Mouse (Mus musculus) cerebellum, postnatal 14 days (tissue): ENCODE data around the gene Esyt2.
A peak's percentile ranks its signal among the peaks of the same experiment; 100 is the strongest.

Experiments used
- DNase-seq, 2 experiments: peaks; one replicate each; pipeline ENCODE4 v3.0.0; 2021; ENCODE audit warnings: mixed read lengths in 2 of 2

The Esyt2 gene

DNA sequence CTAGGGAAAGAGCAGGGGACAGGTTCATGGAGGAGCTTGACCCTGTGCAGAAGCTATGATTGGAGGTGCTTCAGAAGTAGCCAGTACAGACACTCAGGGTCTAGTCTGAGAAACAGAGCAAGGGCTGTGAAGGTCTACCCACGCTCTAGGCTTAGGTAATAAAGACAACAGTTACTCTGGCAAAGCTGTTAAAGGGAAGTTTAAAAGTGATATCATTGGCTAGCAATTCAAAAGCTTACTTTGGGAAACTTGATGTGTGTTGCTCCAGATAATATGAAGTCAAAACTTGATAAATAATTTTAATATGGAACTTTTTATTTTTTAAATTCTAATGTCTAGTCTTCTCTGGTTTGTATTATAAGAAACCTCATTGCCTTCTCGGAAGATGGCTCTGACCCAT is 86.3 kb downstream of the Esyt2 start:
- DNase-seq = no peak

DNA sequence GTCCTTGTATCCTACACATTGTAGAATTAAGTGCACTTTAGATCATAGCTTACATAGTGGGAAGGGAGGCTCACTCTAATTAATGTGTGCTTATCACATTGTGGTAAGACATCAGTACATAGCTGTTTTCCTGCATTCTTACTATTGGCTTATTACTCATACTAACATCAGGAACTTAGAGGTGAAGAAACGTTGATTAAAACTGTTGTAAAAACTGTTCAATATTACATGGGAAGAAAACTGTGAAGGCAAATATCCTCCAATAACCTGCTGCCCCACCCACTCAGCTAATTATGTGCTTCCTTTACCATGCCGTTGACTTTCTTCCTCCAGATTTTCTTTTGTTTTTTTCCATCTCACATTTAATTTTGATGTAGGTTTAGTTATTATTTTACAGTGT is 87.9 kb downstream of the Esyt2 start:
- no peak for DNase-seq

DNA sequence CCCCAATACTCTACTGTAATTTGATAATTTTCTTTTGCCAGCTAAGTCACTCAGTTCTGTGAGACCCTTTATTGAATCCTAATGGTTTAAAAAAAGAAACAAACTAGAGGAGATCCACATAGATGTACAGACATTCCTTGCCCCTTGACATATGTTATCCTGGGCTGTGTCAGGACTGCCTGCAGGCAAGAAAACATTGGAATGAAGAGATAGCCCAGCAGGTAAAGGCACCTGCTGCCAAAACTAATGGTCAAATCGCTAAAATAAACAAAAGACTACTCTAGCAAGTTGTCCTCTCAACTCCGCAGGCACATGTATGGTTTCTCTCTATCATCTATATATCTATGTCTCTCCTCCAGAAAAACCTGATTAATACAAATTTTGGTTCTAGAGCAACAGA is 102.1 kb downstream of the Esyt2 start:
- peak; percentile 17 to 69 for DNase-seq

DNA sequence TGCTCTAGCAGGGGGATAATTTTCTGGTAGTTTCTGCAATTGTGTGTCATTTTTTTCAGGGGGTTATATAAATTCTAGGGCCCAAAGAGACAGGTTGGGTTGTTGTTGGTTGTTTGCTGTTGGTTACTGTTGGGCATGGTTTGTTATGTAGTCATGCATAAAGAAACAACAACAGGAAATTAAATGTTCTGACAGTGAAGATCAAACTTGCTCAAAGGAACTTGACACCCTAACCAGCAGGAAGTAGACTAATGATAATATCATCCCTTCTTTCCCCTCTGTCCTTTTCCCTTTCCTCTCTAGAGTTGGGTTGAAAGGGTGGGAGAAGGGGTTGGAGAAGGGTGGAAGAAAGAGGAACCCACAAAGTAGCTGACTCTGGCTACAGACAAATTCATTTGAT is 103.0 kb downstream of the Esyt2 start:
- DNase-seq = no peak

DNA sequence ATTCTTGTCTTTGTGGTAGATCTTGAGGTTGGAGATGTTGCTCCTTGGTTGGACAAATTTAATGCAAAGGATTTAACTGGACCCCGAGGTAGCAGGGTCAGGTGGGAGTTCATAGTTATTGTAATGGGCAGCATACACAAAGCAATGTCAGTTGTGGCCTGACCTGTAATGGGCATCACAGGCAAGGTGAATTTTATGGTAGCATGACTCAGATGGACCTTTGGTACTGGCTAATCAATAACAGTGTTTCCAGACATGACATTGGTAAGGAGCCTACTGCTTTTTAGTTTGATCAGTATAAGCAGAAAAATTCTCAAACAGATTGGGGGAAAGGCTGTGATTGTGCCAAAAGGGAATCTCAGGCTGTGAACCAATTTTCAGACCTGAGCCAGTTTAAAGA is 105.8 kb downstream of the Esyt2 start:
- DNase-seq = no peak

DNA sequence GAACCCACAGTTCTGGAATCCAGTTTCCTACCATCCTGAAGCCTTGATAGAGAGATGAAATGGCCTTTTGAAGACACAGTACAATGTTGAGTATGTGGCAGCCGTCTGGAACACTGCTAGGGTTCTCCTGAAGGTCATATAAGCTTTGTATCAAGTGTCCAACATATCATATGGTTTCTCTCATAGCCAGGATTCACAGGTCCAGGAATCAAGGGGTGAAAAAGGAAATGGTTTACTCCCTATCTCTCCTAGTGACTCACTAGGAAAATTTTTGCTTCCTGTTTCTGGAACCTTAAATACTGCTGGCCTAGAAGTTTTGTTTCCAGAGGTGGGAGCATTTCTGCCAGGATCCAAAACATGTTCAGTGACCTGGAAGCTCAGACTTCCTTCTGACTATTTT is 108.9 kb downstream of the Esyt2 start:
- DNase-seq = no peak

DNA sequence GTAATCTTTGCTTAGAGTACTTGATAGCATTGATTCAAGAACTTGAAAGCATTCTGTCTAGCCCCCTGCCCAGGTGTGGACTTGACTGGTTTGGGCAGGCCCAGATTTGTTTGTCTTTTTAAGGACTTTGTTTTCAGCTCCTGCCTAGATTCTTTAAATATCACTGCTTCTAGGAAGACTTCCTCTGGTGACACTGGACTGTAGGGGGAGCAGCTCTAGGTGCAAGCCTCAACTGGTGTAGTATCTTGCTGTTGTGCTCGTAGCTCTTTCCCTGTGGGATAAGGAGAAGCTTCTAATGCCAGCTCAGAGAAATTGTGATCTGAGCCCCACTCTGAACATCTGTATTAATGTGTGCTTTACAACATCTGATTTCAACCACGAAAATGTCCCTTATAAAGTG is 113.3 kb downstream of the Esyt2 start:
- DNase-seq = no peak

DNA sequence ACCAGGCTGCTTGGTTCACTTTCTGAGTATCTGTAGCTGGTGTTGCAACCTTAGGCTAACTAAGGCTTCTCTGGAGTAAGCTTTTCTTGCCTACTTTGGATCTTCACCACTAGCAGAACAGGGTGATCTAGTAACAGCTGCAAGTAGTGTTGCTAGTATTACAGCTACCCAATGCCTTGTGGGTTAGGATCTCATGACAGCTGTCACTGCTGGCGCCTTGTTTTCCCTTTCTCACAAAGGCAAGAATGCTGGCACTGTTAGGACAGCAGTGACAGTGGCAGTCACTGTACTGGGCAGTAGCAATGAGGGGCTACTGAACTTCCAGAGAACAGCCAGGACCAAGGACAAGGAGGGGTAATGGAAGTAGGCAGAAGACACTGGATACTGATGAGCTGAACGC is 114.3 kb downstream of the Esyt2 start:
- no peak for DNase-seq

DNA sequence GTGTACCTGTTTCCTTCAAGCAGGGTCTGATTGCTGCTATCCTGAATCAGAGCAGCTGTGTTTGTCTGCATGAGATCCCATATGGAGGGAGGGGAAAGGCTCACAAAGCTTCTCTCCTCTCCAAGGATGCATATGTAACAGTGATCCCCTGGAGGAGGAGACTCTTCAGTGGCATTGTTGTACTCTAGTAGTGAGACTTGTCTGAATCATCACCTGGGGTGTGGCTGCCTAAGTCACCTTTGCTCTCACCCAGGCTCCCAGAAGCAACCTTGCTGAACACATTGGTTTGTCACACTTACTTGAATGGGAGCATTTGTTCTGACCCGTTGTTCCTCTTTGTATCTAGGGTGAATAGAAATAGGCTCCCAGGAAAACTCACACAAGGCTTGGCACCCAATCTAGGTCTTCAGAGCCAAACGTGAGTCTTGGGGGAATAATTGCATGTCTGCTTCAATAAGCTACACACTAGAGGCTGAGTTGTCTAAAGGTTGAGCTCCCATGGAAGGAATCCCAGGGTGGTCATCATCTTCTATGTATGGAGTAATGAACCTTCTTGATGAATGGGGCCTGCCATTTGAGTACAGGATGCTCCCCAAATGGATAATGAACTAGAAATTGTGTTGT is 115.2 kb downstream of the Esyt2 start:
- no peak for DNase-seq

DNA sequence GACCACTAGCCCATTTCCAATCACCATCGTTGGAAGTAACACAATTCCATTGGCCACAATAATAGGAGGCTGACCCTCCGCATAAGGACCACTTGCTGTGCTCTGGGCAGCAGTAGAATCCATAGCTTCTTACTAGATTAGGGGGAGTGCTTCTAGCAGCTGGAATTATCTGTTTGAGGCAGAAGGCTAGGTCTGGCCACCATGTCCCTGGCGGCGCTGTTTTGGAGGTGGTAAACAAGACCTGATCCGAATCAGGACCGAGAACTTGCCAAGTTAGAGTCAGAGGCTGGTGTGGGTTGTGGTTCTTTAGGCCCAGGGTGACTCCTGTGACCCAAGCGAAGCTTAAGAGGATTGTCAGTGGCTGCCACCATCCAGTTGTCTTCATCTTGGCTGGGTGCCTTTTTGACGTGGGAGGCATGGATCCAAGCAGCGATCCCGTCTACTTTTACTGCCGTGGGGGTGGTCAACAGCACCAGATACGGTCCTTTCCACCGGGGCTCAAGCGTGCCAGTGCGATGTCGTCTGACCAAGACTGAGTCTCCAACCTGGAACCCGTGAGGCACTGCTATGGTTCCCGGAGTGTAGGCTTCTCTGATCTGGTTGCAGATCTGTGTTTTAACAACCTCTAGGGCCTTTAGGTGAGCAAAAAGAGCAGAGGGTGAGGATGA is 123.2 kb downstream of the Esyt2 start:
- DNase-seq = peak; percentile 22 to 36

DNA sequence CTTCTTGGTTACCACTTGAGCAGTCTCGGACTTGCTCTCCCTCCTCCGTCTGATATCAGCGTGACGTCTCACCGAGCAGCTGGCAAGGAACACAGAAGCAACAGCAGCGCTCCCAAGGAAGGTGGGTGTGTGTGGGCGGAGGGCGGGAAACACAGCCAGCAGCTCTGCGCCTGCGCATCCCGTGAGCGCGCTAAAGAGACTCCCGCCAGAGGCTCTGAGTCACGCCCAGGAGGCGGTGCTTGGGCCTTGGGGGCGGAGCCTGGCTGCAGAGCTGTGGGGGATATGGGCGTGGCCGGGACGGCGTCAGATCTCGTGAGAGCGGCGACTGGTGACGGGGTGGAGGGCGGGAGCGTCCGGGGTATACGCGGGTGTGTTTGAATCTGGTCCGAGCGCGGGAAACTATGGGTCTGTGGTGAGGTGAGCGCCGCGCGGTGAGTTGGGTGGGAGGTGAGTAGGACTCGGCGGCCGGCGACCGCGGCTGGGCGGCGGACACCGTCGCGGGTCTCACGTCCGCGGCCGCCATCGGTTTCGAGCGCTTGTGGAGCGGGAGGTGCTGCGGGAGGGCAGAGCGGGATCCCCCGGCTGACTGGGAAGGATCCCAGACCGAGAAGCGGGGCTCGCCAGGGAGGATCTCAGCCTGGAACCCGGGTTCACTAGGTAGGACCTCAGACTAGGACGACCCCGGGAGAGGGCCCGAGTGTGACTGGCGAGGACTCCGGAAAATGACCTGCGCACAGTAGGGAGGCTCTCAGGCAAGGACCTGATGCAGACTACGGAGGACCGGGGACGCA is 124.2 kb downstream of the Esyt2 start, which contains the start of gene Ncapg2:
Ncapg2 (plus strand) TSS at position 358 of the 791 bp plus-strand sequence.
- peak; percentile 98 to 99 for DNase-seq

DNA sequence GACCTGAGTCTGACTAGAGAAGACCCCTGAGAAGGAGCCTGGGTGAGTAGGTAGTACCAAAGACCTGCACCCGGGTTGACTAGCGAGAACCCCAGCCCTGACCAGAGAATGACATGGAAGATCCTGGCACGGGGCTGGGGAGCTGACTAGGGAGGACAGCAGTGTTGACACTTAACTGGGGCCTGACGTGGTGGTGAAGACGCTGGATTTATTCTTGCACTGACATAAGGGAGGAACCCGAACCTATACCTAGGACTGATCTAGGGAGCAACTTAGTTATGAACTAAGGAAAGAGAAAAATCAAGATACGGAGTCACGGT is 124.8 kb downstream of the Esyt2 start:
- DNase-seq = no peak

DNA sequence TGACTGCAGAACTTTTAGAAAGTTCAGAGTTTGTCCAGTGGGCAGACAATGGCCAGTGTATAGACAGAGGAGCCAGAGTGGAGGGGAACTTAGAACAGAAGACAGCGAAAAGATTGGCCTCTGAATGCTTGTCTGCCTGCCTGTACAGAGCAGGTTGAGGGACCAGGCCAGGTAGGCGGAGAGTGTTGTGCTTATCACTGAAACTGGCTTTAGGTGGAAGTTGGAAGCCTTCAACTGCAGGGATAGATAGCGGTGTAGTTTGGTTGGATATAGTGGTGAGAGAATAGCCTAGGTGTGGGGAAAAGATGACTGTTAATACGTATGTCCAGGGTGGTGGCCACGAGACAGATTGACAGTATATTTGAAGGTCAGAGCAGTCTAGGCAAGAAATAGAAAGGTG is 126.9 kb downstream of the Esyt2 start:
- DNase-seq = no peak

DNA sequence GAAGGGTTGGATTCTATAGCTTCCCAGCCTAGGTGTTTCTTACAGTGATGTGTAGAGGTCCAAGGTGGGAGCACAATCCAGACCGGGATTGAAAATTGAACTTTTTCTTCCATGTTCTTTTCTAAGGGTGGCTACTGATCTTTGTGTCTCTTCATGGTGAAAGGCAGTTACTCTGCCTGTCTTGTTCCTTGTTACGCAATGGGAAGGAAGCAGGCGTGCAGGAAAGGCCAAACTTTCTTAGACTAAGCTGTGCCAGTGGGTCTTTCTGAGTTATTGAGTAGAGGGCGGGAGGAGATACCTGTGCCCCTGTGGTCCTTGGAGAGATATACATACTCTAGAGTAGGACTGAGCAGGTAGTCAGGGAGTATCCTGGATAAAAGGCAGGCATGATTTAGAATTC is 133.9 kb downstream of the Esyt2 start:
- no peak for DNase-seq

DNA sequence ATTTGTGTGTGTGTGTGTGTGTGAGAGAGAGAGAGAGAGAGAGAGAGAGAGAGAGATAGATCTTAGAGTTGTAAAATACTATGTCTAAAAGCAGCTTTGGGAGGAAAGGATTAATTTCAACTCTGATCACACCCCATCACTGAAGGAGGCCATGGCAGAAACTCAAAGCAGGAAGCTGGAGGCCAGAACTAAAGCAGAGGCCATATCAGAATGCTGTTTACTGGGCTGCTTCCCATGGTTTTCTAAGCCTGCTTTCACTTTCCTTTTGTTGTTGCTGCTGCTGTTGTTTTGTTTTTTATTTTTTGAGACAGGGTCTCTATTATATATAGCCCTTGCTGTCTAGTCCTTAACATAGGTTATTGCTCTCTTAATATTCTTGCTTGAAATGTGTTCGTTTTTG is 135.5 kb downstream of the Esyt2 start:
- DNase-seq = no peak

DNA sequence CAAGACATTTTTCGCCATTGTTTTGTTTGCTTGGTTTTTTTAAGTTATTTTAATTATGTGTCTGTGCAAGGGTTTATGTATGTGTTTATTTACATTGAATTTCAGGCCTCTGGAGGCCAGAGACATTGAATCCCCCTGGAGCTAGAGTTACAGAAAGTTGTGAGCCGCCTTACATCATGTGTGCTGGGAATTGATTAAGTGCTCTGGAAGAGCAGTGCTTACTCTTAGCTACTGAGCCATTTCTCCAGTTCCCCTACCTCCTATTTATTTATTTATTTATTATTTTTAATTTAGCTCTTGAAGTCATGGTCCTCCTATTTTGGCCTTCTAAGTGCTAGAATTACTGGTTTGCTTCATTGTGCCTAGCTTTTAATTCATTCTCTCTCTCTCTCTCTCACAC is 140.7 kb downstream of the Esyt2 start:
- no peak for DNase-seq

DNA sequence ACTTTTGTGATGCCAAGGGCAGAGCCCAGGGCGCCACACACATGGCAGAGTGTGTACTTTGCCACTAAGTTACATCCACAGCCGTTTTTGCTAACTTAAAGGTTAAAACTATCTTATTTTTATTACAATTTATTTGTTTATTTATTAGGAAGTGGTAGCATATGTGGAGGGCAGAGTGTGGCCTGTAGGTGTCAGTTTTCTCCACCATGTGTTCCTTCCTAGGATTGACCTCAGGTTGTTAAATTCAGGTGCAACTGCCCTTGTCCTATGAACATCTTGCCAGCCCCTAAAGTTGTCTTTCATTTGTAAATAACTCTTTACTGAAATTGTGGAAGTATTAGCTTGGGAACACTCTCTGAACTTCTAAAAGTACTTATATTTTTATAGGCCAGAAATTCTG is 144.4 kb downstream of the Esyt2 start:
- no peak for DNase-seq

DNA sequence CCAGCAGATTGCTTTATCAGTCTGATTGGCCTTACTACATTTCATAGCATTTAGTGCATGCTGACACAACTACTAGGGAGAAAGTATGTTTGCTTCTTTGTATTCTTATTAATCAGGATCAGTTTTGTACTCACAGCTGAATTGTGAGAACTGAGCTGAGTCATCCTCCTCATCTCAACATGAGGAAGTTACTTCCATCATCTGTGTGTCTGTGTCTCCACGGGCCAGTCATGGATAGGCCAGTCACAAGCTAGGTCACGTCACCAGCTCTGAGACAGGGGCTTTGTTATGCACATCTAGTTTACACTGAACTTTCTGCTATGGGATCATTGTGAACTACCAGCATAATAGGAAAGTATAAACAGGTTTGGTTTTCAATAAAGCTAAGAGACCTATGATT is 152.7 kb downstream of the Esyt2 start:
- no peak for DNase-seq

DNA sequence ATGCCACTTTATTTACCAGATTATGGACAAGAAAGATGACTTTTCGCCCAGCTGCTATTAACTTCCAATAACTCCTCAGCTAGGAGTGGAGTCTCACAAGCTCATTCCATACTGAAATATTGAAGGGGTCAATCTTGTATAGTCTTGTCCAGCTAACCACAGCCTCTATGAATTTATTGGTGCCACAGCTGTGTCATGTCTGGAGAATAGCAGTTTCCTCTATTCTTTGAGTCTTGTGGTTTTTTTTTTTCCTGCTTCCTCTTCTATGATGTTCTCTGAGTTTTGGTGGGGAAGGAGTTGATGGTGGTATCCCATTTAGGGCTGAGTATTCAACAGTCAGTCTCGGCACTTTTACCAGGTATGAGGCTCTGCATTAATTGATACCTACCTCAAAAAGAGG is 154.2 kb downstream of the Esyt2 start:
- DNase-seq = no peak

DNA sequence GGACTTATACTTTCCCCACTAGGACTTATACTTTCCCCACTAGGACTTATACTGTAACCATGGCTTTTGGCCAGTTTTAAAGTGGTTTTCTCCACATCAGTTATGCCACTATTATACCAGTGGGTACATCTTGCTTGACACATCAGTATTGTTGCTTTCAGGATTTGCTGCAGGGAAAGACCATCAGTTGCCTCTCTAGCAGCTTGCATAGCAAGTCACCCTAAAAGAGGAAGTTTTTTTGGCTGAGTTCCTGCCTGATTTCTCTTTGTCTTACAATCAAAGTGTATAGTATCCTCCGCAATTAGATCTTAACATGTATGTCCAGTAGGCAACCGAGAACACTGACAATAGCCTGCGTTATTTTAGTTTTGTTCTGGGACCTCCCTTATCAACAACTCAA is 155.1 kb downstream of the Esyt2 start:
- DNase-seq = no peak

DNA sequence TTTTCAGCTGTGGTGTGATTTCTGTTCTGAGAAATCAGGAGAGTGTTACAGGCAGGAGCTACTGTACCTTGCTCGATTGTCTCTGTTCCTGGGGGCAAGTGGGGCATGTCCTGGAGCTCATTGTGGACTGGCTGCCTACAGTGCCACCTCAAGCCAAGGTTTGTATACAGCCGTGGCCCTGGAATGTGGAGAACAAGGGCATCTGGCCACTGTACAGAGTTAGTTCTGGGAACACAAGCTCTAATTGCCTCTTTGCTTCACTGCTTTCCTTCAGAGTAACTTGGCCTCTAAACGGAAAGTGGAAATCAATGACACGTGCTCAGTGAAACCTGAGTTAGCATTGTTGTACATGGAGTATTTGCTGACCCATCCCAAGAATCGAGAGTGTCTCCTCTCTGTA is 157.6 kb downstream of the Esyt2 start:
- DNase-seq = no peak
